Mouse (Mus musculus) thymus, postnatal 0 days (tissue): Measurements from ENCODE around the gene Tmem59. TPM values are rescaled to one million over a fixed set of nuclear protein-coding genes. Genes with fewer than 3 reads are reported as not detected.
A peak's percentile ranks its signal among the peaks of the same experiment; 100 is the strongest.

Experiments
- DNase-seq: peaks from one replicate; pipeline ENCODE4 v3.0.0-alpha.2; 2015; ENCODE audit warnings: low spot score
- polyA plus RNA-seq: library from polyadenylated mRNA; unstranded; fragments of >200 nt; fragmentation: Nextera tagmentation; extraction: Ambion mirVana; gene quantifications from 2 replicates; pipeline ENCODE4 v1.2.1, GENCODE M21; 2015

Tmem59 gene
- 373 and 377 TPM in 2 replicates for polyA plus RNA-seq

DNA sequence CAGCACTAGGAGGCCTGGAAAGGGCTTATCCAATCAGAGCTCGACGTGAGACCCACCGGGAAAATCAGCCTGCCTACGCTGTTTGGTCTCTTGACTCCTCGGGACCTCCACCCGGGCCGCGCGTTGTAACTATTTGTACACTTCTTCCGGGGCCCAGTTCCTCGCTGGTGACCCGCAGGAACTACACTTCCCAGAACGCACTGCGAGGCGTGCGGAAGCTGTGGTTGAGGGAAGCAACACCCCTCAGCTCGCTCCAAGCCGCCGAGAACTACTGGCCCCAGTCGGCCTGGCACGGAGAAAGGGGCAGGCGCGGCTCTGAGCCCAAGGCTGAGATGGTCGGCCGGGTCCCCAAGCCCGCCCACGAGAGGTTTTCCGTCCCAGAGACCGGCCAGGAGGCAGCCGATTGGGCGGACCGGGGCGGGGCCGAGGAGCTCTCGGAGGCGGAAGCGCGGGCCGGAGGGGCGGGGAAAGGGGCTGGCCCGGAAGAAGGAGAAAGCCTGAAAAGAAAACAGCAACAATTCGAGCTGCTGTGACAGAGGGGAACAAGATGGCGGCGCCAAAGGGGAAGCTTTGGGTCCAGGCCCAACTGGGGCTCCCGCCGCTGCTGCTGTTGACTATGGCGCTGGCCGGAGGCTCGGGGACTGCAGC, at the start of gene Tmem59:
Tmem59 (plus strand) TSS at position 218 of the 648 bp plus-strand sequence.
- peak; percentile 96 for DNase-seq

- no peak for DNase-seq
These were observed 48.8 kb upstream of the Tmem59 start for GRCm38 (mm10) chr4:107129373-107129772.

DNA sequence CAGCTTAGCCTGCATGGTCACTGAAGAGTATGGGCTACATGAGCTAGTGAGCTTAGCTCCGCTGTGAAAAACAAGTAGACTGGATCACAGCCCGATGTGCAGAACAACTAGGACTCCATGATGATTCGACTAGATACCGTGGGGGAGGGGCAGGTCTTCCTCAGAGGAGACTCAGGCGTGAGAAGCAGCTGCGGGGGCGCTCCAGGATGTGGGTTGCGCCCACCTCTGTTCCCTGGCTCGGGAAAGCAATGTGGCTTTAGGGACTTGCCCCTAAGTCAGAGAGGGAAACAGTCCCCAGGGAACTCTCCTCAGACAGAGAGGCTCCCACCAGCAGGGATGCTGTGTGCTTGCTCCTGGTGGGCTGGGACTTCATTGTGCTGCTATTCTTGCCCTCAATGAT, 47.7 kb upstream of the Tmem59 start:
- peak; percentile 60 for DNase-seq

DNA sequence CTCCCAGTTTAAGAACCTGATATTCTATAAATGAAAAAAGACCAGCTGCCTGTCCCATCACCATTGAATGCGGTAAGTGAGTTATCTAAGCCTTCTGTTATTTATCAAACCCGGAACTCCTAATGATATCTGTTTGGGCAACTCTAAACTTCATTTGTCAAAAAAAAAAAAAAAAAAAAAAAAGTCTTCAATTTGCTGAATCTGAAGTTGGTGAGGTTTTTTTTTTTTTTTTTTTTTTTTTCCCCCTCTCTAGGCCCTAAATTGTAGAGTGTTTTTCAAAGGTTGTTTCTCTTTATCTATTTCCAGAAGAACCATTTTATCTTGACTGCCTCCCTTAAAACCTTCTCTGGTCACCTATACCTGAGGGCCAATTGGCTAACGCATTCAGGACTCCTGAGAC, 43.3 kb upstream of the Tmem59 start:
- DNase-seq, result no peak

DNA sequence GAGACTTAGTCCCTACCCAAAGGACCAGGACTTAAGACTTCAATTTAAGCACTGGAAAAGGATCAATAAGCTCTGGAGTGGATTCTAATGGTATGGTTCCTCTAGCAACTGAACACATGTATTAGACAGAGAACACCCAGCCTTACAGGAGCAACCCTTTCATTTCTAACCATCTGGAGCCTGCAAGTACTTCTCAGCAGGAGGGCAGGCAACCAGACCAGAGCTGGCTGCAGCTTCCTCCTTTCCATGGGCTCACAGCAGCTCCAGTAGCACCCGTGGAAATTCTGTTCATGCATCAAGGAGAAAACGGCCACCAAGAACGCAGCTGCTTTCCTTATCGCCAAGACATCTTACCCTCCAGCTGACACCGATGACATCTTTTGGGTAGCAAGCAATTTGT, 42.5 kb upstream of the Tmem59 start:
- DNase-seq, result no peak

- no peak for DNase-seq
These were observed 41.7 kb upstream of the Tmem59 start for GRCm38 (mm10) chr4:107136531-107136930.

DNA sequence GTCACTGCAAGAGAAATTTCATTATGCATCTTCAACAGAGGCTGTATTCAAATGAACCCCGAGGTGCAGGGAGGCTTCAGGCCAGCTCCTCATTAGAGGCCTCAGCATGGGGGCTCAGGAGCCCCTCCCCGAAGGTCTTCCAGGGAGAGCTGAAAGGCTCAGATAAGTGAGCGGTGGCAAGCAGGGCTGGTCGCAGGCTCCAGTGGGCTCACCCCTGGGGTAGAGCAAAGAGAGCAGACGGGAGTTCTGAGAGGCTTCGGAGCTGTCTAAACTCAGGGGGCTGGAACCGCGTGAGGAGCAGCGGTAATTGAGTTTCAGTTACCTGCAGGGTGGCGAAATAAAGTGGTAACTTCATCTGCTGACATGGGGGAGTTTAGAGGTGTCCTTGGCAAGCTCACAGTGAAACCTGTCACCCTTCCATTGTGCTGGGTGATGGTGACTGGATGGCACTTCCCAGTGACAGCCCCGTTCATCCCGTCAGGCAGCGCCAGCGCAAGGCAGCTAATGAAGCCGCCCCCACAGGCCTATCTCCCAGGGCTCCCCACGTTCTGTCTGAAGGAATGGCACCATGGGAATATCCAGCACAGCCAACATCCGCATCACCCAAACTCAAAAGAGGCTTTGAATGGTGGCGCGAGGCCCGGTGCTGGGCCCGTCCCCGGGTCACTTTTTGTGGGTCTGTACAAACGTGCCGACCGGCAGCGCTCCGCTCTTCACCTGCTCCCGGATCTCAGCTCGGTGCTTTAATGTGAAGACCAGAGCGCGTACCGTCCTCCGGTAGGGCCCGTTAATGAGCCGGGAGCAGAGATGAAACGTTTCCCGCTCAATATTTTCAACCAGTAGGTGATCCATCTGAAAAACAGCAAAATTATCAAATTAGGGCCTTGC, 39.0 kb upstream of the Tmem59 start:
- no peak for DNase-seq

- no peak for DNase-seq
These were observed 38.2 kb upstream of the Tmem59 start for GRCm38 (mm10) chr4:107139836-107140631.

DNA sequence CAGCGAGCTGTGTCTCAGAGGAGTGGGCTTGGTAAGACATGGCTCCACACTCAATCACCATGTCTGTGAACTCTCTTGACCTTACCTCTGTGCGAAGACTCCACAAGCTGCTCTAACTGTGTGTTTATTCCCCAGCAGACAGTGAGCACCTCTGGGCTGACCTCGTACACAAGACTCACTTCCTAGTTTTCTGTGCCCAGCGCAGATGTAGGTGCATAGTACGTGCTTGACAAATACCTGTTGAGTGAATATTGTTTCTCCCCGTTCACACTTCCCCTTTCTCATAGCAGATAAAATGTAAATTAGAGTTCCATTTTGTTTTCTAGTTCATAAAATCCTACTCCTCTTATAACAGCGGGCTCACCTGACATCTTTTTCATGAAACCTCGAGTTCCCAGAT, 34.7 kb upstream of the Tmem59 start:
- no peak for DNase-seq

- DNase-seq, result no peak
These were observed 27.2 kb upstream of the Tmem59 start for GRCm38 (mm10) chr4:107150991-107151390.

- DNase-seq, result no peak
These were observed 25.6 kb upstream of the Tmem59 start for GRCm38 (mm10) chr4:107152571-107152970.

DNA sequence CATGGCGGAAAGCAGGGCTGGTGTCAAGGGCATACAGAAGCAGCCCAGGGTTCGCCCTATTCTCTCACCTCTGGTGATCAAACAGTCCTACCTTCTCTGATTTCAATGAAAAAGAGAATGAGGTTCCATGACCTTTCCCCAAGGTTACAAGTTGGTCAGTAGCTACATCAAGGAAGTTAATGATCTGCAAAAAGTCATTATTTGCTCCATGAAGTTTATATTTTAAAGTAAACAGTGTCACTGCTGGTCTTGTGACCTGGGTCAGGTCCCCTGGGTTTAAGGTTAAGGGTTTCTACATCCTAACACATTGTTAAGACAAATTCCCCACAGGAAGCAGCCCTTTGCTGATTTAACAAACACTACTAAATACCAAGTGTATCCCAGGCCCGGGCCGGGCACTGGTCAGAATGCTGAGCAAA, 21.2 kb upstream of the Tmem59 start:
- no peak for DNase-seq

DNA sequence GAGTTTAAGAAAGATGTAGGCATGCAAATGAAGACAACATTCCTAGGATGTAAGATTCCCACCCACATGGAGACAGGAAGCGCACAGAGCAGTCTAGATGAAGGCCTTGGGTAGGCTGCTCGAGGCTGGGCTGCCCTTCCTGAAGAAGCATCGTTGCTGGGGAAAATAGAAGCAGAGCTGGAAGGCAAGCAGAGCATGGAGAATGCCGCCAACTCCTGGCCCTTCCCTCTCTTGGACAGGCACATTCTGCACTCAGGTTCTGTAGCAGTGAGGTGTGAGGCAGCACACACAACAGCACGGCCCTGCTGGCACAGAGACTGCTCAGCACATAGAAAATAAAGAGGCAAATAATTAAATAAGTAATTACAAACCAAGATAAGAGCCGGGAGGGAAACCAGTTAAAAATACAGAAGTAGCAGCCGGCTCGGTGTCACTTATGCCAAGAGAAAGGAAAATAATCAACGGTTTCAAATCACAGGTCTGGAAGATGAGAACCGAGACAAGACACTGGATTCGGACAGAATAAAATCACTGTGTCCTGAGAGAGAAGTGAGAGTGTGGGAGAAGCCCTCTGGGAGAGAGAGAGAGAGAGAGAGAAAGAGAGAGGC, 18.9 kb upstream of the Tmem59 start:
- DNase-seq, result no peak

DNA sequence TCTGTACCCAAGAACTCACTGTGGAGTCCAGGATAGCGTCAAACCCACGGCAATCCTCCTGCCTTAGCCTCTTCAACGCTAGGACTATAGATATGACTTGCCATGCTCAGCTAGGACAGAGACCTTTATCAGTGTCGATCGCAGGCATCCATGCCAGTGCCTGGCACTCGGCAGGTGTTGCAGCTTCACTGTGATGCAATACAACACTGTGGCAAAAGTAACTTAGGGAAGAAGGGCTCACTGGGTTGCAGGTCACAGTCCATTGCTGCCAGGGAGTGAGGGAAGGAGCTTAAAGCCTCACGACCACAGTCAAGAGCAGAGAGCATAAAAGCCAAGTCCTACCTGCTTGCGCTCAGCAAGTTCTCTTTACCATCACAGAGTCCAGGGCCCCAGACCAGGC, 18.0 kb upstream of the Tmem59 start:
- no peak for DNase-seq

DNA sequence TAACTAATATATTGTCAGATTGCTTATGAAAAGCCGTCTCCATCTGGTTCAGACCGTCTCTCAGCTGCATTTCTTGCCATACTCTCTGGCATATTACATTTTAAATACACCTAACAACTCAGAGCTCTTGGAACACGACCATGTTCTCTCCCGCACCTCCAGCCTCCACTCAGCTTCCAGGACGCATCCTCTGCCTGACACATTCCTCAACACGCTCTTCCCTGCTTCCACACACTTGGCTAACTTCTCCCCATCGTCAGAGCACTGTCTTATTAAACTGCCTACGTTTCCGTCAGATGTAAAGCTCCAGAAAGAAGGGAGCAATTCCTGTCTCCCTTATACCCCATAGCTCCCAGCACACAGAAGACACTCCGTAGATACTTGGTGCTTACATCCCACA, 14.9 kb upstream of the Tmem59 start:
- no peak for DNase-seq

- peak; percentile 80 for DNase-seq
These were observed 14.2 kb upstream of the Tmem59 start for GRCm38 (mm10) chr4:107163756-107164587.

GRCm38 (mm10) chr4:107166700-107167099, 11.5 kb upstream of the Tmem59 start:
- DNase-seq, result no peak

DNA sequence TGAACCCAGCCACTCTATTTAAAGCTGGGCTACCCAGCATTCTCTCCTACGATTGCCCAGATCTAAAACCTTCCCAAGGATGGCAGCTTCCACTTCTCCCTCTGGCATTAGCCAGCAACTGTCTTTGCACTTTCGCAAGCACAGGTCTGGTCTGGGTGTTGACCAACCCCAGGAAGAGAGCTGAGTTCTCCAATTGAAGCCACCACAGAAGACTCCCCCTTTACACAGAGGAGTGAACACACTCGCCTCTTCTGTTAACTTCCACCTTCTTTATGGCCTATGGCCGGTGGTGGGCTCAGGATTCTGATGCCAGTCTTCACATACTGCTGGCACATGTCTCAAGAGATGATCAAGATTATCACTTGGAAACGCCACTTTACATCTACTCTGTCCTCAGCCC, 10.4 kb upstream of the Tmem59 start:
- no peak for DNase-seq

DNA sequence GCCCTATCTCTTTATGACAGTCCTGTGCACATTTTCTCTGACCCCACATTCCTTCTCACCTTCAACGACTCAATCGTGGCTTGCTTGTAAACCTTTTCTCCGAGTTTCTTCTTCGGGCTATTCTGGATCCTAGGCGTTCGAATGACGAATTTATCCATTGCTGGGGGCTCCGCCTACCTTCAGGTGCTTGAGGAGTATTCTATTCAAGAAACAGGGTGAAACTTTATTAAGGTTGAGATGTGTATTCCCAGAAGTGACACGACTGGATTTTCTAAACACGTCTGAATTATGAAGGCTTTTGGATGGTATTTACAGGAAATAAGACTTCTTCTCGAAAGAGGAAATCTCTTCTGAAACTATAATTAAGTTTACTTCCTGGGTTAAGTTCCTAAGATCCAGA, 693 bp upstream of the Tmem59 start:
- DNase-seq, result no peak

- peak; percentile 83 for DNase-seq
These were observed 761 bp downstream of the Tmem59 start, which contains the start of gene Tceanc2 for GRCm38 (mm10) chr4:107178830-107179490. Gene Tceanc2 (minus strand): TSS chr4:107179116.
